Mouse (Mus musculus): Measurements from ENCODE around the gene Fcamr. TPM values are rescaled to one million over a fixed set of nuclear protein-coding genes. Genes with fewer than 3 reads are reported as not detected.

Gene Fcamr
- total RNA-seq (2023), result not detected in 4 replicates

GRCm38 (mm10) chr1:130800602-130801001 is at the start of gene Fcamr:
Gene Fcamr, plus strand, starts transcription at chr1:130800902.

DNA sequence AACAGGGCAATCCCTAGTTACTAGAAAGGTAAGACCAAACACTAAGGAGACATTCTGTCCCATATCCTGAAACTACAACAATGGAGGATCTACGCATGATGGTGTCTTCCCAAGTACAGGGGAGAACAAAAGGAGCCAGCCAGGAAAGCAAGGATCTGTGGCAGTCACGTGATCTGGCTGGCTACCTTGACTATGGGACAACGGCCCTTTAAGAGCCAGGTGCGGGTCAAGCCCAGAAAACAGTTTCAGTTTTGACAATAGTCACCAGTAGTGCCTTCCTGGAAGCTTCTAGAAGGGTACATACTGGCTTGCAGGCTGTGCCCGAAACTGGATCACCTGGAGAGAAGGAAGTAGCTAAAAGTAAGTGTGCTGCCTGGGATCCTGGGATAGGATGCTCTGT is 25.7 kb downstream of the Fcamr start, which contains the start of gene Pigr:
Gene Pigr (plus strand): TSS at position 237 of the 400 bp plus-strand sequence.

Other genes starting within 250 kb of the Fcamr start
- gene Zp3r, start 171.3 kb upstream of the Fcamr start, total RNA-seq (2023), result 0.31 TPM in 1 of 4 replicates, not detected in the others
- not detected in 4 replicates for gene C4bp, start 139.3 kb upstream of the Fcamr start, total RNA-seq (2023)
- not detected in 4 replicates for gene Gm29427, start 85.1 kb upstream of the Fcamr start, total RNA-seq (2023)
- gene Yod1, start 83.6 kb upstream of the Fcamr start, total RNA-seq (2023), result 11.3 to 12.6 TPM (median 11.6 TPM) in 4 replicates
- gene Pfkfb2, start 71.6 kb upstream of the Fcamr start, total RNA-seq (2023), result 20.4 to 25.6 TPM (median 24.3 TPM) in 4 replicates
- 0.55 to 0.92 TPM (median 0.83 TPM) in 4 replicates for gene AA986860, start 68.9 kb upstream of the Fcamr start, total RNA-seq (2023)
- 2.4 to 3.7 TPM (median 2.7 TPM) in 4 replicates for gene Pigr, start 25.8 kb downstream of the Fcamr start, total RNA-seq (2023)
- 862 to 992 TPM (median 907 TPM) in 4 replicates for gene Fcmr, start 64.8 kb downstream of the Fcamr start, total RNA-seq (2023)
- not detected in 4 replicates for gene Il24, start 86.6 kb downstream of the Fcamr start, total RNA-seq (2023)
- not detected in 4 replicates for gene Il20, start 110.5 kb downstream of the Fcamr start, total RNA-seq (2023)
- not detected in 4 replicates for gene Il19, start 139.2 kb downstream of the Fcamr start, total RNA-seq (2023)
- gene Il10, start 218.9 kb downstream of the Fcamr start, total RNA-seq (2023), result 2.4 to 3.6 TPM (median 3.3 TPM) in 4 replicates